Mouse (Mus musculus) limb, embryonic 12.5 days (tissue): ENCODE data around the gene Gm20708. TPM values are rescaled to one million over a fixed set of nuclear protein-coding genes. Genes with fewer than 3 reads are reported as not detected.
A peak's percentile ranks its signal among the peaks of the same experiment; 100 is the strongest.

ENCODE experiments used
- ATAC-seq: fragments of 200-750 bp; cut with Nextera tagmentation; 2 replicates; pipeline ENCODE4 v1.8.0; 2017; ENCODE audit warnings: low read depth, moderate TSS enrichment; ENCODE audit not compliant: insufficient number of reproducible peaks, insufficient read depth, low FRiP score, low TSS enrichment
- H3K27ac ChIP-seq: fragments of 300-500 bp; sonication (generic); 2 replicates; pipeline ENCODE4 v1.5.1; 2016; ENCODE audit warnings: mild to moderate bottlenecking, moderate library complexity
- H3K27me3 ChIP-seq: fragments of 300-500 bp; sonication (generic); 2 replicates; pipeline ENCODE4 v1.6.1; 2016; ENCODE audit warnings: mild to moderate bottlenecking, moderate library complexity
- H3K36me3 ChIP-seq: fragments of 300-500 bp; sonication (generic); 2 replicates; pipeline ENCODE4 v1.6.1; 2016; ENCODE audit warnings: mild to moderate bottlenecking, moderate library complexity
- H3K4me1 ChIP-seq: fragments of 300-500 bp; sonication (generic); replicated peaks from 2 replicates; pipeline ENCODE4 v1.6.1; 2016
- H3K4me2 ChIP-seq: fragments of 300-500 bp; sonication (generic); 2 replicates; pipeline ENCODE4 v1.6.1; 2016; ENCODE audit warnings: mild to moderate bottlenecking, moderate library complexity
- H3K4me3 ChIP-seq: fragments of 300-500 bp; sonication (generic); replicated peaks from 2 replicates; pipeline ENCODE4 v1.5.1; 2016; ENCODE audit warnings: mild to moderate bottlenecking
- H3K9ac ChIP-seq: fragments of 300-500 bp; sonication (generic); replicated peaks from 2 replicates; pipeline ENCODE4 v1.6.1; 2016; ENCODE audit warnings: mild to moderate bottlenecking, moderate library complexity
- H3K9me3 ChIP-seq: fragments of 300-500 bp; sonication (generic); 2 replicates; pipeline ENCODE4 v1.6.1; 2016; ENCODE audit warnings: mild to moderate bottlenecking, moderate library complexity
- WGBS: fragments of 180-500 bp; shearing (Covaris S2); methylation state at CpG from one replicate; pipeline ENCODE4 v1.1.7; 2016; 5-methylcytosine and 5-hydroxymethylcytosine counted together
- polyA plus RNA-seq: library from polyadenylated mRNA; unstranded; fragments of >200 nt; fragmentation: Nextera tagmentation; extraction: Ambion mirVana; gene quantifications from 2 replicates; pipeline ENCODE4 v1.2.1, GENCODE M21; 2016

Gm20708 gene
- polyA plus RNA-seq, 1 experiment from 2014 or later: 0.58 TPM

GRCm38 (mm10) chr11:117870688-117871365, 61.4 kb downstream of the Gm20708 start:
- Histone ChIP-seq H3K9ac (peak overlapping the region; percentile 37; the same call in 1 of the 2 replicates), H3K4me3 (no peak overlapping the region), H3K4me1 (peaks cover 7% of the 10 kb centered on the region; the same call in 1 of the 2 replicates), H3K9me3 (no peaks in the 10 kb centered on the region), H3K4me2 (no peak overlapping the region), H3K27ac (no peak overlapping the region), H3K27me3 (peaks cover 12% of the 10 kb centered on the region; the same call in 1 of the 2 replicates), H3K36me3 (no peaks in the 10 kb centered on the region)
- 39% methylated on average over 12 of the region's 12 CpGs for WGBS
- ATAC-seq: no peak

- Histone ChIP-seq H3K9ac (no peak overlapping the region), H3K4me2 (no peak overlapping the region), H3K36me3 (no peaks in the 10 kb centered on the region), H3K4me1 (peaks cover 7% of the 10 kb centered on the region; the same call in 1 of the 2 replicates), H3K9me3 (no peaks in the 10 kb centered on the region), H3K27me3 (peaks cover 9% of the 10 kb centered on the region; the same call in 1 of the 2 replicates), H3K27ac (no peak overlapping the region), H3K4me3 (no peak overlapping the region)
- WGBS: 67% methylated on average over 5 of the region's 5 CpGs
- no peak for ATAC-seq
Measured at GRCm38 (mm10) chr11:117871376-117871775, 61.9 kb downstream of the Gm20708 start.

GRCm38 (mm10) chr11:117871911-117872584, 62.6 kb downstream of the Gm20708 start:
- Histone ChIP-seq H3K27me3 (peaks cover 8% of the 10 kb centered on the region; the same call in 1 of the 2 replicates), H3K4me1 (peaks cover 7% of the 10 kb centered on the region; the same call in 1 of the 2 replicates), H3K9me3 (no peaks in the 10 kb centered on the region), H3K27ac (no peak overlapping the region), H3K36me3 (no peaks in the 10 kb centered on the region), H3K4me2 (peak overlapping the region; percentile 95; the same call in 1 of the 2 replicates), H3K9ac (no peak overlapping the region), H3K4me3 (no peak overlapping the region)
- ATAC-seq: no peak
- WGBS: 58% methylated on average over 12 of the region's 12 CpGs

- Histone ChIP-seq H3K36me3 (no peaks in the 10 kb centered on the region), H3K4me3 (peak within 1 kb of the TSS; percentile 65), H3K27ac (peak within 1 kb of the TSS; percentile 46; the same call in 1 of the 2 replicates), H3K4me1 (peaks cover 10% of the 10 kb centered on the region), H3K9ac (peak within 1 kb of the TSS; percentile 62), H3K9me3 (no peaks in the 10 kb centered on the region), H3K4me2 (peak within 1 kb of the TSS; percentile 95), H3K27me3 (peaks cover 5% of the 10 kb centered on the region; the same call in 1 of the 2 replicates)
- ATAC-seq: peak; percentile 62
- 2% methylated on average over 51 of the region's 51 CpGs for WGBS
Measured at GRCm38 (mm10) chr11:117872861-117873608, 63.6 kb downstream of the Gm20708 start, which contains the start of gene Tha1. Tha1 (minus strand) TSS chr11:117873481.

- Histone ChIP-seq H3K4me3 (no peak overlapping the region), H3K9me3 (no peaks in the 10 kb centered on the region), H3K4me1 (peaks cover 24% of the 10 kb centered on the region), H3K4me2 (no peak overlapping the region), H3K9ac (no peak overlapping the region), H3K36me3 (no peaks in the 10 kb centered on the region), H3K27ac (no peak overlapping the region), H3K27me3 (peaks cover 5% of the 10 kb centered on the region; the same call in 1 of the 2 replicates)
- WGBS: 61% methylated on average over 4 of the region's 4 CpGs
- ATAC-seq: no peak
Measured at GRCm38 (mm10) chr11:117874419-117874818, 65.0 kb downstream of the Gm20708 start.

GRCm38 (mm10) chr11:117875681-117876080, 66.2 kb downstream of the Gm20708 start:
- H3K9ac ChIP-seq: no peak overlapping the region; the same call in 1 of the 2 replicates
- peaks cover 5% of the 10 kb centered on the region; the same call in 1 of the 2 replicates for H3K27me3 ChIP-seq
- peaks cover 24% of the 10 kb centered on the region for H3K4me1 ChIP-seq
- H3K9me3 ChIP-seq: no peaks in the 10 kb centered on the region
- no peak overlapping the region for H3K4me2 ChIP-seq
- no peaks in the 10 kb centered on the region for H3K36me3 ChIP-seq
- ATAC-seq: no peak
- 41% methylated on average over 6 of the region's 6 CpGs for whole genome bisulfite sequencing
- H3K4me3 ChIP-seq: no peak overlapping the region
- no peak overlapping the region for H3K27ac ChIP-seq

- 33% methylated on average over 13 of the region's 13 CpGs for WGBS
- Histone ChIP-seq H3K9ac (0 out of 2 replicates have a peak overlapping the region, but pooled peaks have one; percentile 23), H3K27me3 (no peaks in the 10 kb centered on the region), H3K4me1 (peaks cover 38% of the 10 kb centered on the region), H3K4me3 (no peak overlapping the region), H3K9me3 (no peaks in the 10 kb centered on the region), H3K4me2 (peak overlapping the region; percentile 31), H3K36me3 (no peaks in the 10 kb centered on the region), H3K27ac (peak overlapping the region; percentile 53; the same call in 1 of the 2 replicates)
- ATAC-seq: no peak
Measured at GRCm38 (mm10) chr11:117877917-117878745, 68.7 kb downstream of the Gm20708 start.

GRCm38 (mm10) chr11:117878892-117879291, 69.4 kb downstream of the Gm20708 start:
- Histone ChIP-seq H3K27ac (peak overlapping the region; percentile 53; the same call in 1 of the 2 replicates), H3K27me3 (no peaks in the 10 kb centered on the region), H3K36me3 (no peaks in the 10 kb centered on the region), H3K4me1 (peaks cover 42% of the 10 kb centered on the region), H3K9ac (0 out of 2 replicates have a peak overlapping the region, but pooled peaks have one; percentile 23), H3K4me3 (no peak overlapping the region), H3K9me3 (no peaks in the 10 kb centered on the region), H3K4me2 (peak overlapping the region; percentile 31)
- ATAC-seq: no peak
- 25% methylated on average over 8 of the region's 8 CpGs for WGBS

GRCm38 (mm10) chr11:117879676-117880075, 70.2 kb downstream of the Gm20708 start:
- H3K27ac ChIP-seq: no peak overlapping the region
- no peaks in the 10 kb centered on the region for H3K9me3 ChIP-seq
- no peak for ATAC-seq
- H3K27me3 ChIP-seq: no peaks in the 10 kb centered on the region
- no peak overlapping the region for H3K4me2 ChIP-seq
- WGBS: 82% methylated on average over 6 of the region's 6 CpGs
- peaks cover 45% of the 10 kb centered on the region for H3K4me1 ChIP-seq
- no peak overlapping the region for H3K4me3 ChIP-seq
- no peak overlapping the region for H3K9ac ChIP-seq
- no peaks in the 10 kb centered on the region for H3K36me3 ChIP-seq

GRCm38 (mm10) chr11:117880336-117880976, 71.0 kb downstream of the Gm20708 start:
- Histone ChIP-seq H3K27ac (no peak overlapping the region), H3K27me3 (no peaks in the 10 kb centered on the region)

More at GRCm38 (mm10) chr11:117880336-117880976, 71.0 kb downstream of the Gm20708 start:
- Histone ChIP-seq H3K4me1 (peaks cover 43% of the 10 kb centered on the region), H3K4me3 (no peak overlapping the region), H3K4me2 (no peak overlapping the region), H3K9me3 (no peaks in the 10 kb centered on the region), H3K9ac (no peak overlapping the region), H3K36me3 (no peaks in the 10 kb centered on the region)
- ATAC-seq: no peak
- 87% methylated on average over 9 of the region's 9 CpGs for WGBS
